Mouse (Mus musculus) brain, embryonic 14.5 days (tissue): ENCODE results near the gene Gm21958.

ENCODE experiments used
- CTCF ChIP-seq: fragments of 200-500 bp; IDR thresholded peaks from 2 replicates; pipeline ENCODE4 v1.5.1; 2012; ENCODE audit warnings: inconsistent platforms, mild to moderate bottlenecking, moderate library complexity, borderline replicate concordance; ENCODE audit not compliant: insufficient read depth, insufficient read length; ENCODE audit errors: extremely low read depth
- POLR2A ChIP-seq: fragments of 200-500 bp; IDR thresholded peaks from 2 replicates; pipeline ENCODE4 v1.6.1; 2012; ENCODE audit warnings: mild to moderate bottlenecking, inconsistent platforms, borderline replicate concordance; ENCODE audit not compliant: poor library complexity, insufficient read depth, insufficient read length, severe bottlenecking; ENCODE audit errors: extremely low read depth

- TF ChIP-seq CTCF (no peak), POLR2A (no peak)
These were observed 4.8 kb upstream of the Gm21958 start for GRCm38 (mm10) chr3:54718947-54719346.
